Comparison of ENCODE assay signal across 36 mouse cellular contexts in genomic region chr11:7081893-7082292, GRCm38 (mm10). TPM values are rescaled to one million over a fixed set of nuclear protein-coding genes. Genes with fewer than 3 reads are reported as not detected.
"Had no signal": no experiment of that assay in that cellular context is flagged by ENCODE, and none has a peak within 500 bp of the region (broad histone marks: within the 10 kb centered on the region; RNA-seq: fewer than 3 reads in every experiment).

No protein-coding gene starts in this region.

- H3K9ac ChIP-seq: limb, embryonic 12.5 days; limb, embryonic 13.5 days; limb, embryonic 15.5 days; liver, embryonic 12.5 days; liver, embryonic 13.5 days; liver, embryonic 14.5 days; liver, embryonic 15.5 days; liver, postnatal 0 days; lung, embryonic 14.5 days; lung, embryonic 15.5 days; midbrain, embryonic 12.5 days; midbrain, embryonic 13.5 days; midbrain, embryonic 15.5 days; neural tube, embryonic 12.5 days had no signal

- H3K27ac ChIP-seq: limb, embryonic 10.5 days; limb, embryonic 12.5 days; limb, embryonic 13.5 days; limb, embryonic 15.5 days; liver, embryonic 12.5 days; liver, embryonic 13.5 days; liver, embryonic 14.5 days; liver, embryonic 15.5 days; lung, embryonic 15.5 days; macrophage; midbrain, embryonic 10.5 days; midbrain, embryonic 12.5 days; midbrain, embryonic 13.5 days; midbrain, embryonic 15.5 days; neural tube, embryonic 12.5 days had no signal

- H3K36me3 ChIP-seq: limb, embryonic 10.5 days; limb, embryonic 12.5 days; limb, embryonic 13.5 days; limb, embryonic 15.5 days; liver, embryonic 12.5 days; liver, embryonic 13.5 days; liver, embryonic 15.5 days; lung, embryonic 15.5 days; midbrain, embryonic 10.5 days; midbrain, embryonic 12.5 days; midbrain, embryonic 13.5 days; midbrain, embryonic 15.5 days; neural tube, embryonic 12.5 days had no signal

- H3K9me3 ChIP-seq: limb, embryonic 10.5 days; limb, embryonic 12.5 days; limb, embryonic 13.5 days; limb, embryonic 15.5 days; liver, embryonic 12.5 days; liver, embryonic 13.5 days; liver, embryonic 15.5 days; lung, embryonic 15.5 days; megakaryocyte, embryonic 14.5 days; midbrain, embryonic 10.5 days; midbrain, embryonic 12.5 days; midbrain, embryonic 13.5 days; midbrain, embryonic 15.5 days; neural tube, embryonic 12.5 days had no signal

- H3K4me3 ChIP-seq: limb, embryonic 10.5 days; limb, embryonic 12.5 days; limb, embryonic 13.5 days; limb, embryonic 15.5 days; liver, embryonic 12.5 days; liver, embryonic 13.5 days; liver, embryonic 15.5 days; lung, embryonic 15.5 days; megakaryocyte, embryonic 14.5 days; midbrain, embryonic 10.5 days; midbrain, embryonic 12.5 days; midbrain, embryonic 13.5 days; midbrain, embryonic 15.5 days; myocyte; neural tube, embryonic 12.5 days had no signal

- H3K4me2 ChIP-seq: limb, embryonic 12.5 days; limb, embryonic 13.5 days; limb, embryonic 15.5 days; liver, embryonic 11.5 days; liver, embryonic 12.5 days; liver, embryonic 13.5 days; liver, embryonic 15.5 days; lung, embryonic 14.5 days; lung, embryonic 15.5 days; midbrain, embryonic 11.5 days; midbrain, embryonic 12.5 days; midbrain, embryonic 13.5 days; midbrain, embryonic 15.5 days; neural tube, embryonic 12.5 days had no signal

- DNase-seq: left cerebral cortex, postnatal 4 days; liver; liver, embryonic 13.5 days; liver, postnatal 0 days; lung, adult 18-20 months; lung, adult 2 months; lung, embryonic 14.5 days; lung, postnatal 10 days; lung, postnatal 14 days; lung, postnatal 36 days; lung, postnatal 4 days; midbrain, embryonic 14.5 days had no signal

- H3K27me3 ChIP-seq: limb, embryonic 12.5 days; limb, embryonic 13.5 days; limb, embryonic 15.5 days; liver, embryonic 12.5 days; liver, embryonic 13.5 days; liver, embryonic 15.5 days; lung, embryonic 15.5 days; megakaryocyte, embryonic 14.5 days; midbrain, embryonic 12.5 days; midbrain, embryonic 13.5 days; midbrain, embryonic 15.5 days; neural tube, embryonic 12.5 days had no signal

- H3K4me1 ChIP-seq: limb, embryonic 10.5 days; limb, embryonic 12.5 days; limb, embryonic 13.5 days; limb, embryonic 15.5 days; liver, embryonic 12.5 days; liver, embryonic 13.5 days; liver, embryonic 15.5 days; lung, embryonic 15.5 days; megakaryocyte, embryonic 14.5 days; midbrain, embryonic 10.5 days; midbrain, embryonic 12.5 days; midbrain, embryonic 13.5 days; midbrain, embryonic 15.5 days; neural tube, embryonic 12.5 days had no signal

- ATAC-seq: liver, embryonic 12.5 days; liver, postnatal 0 days; lung, postnatal 0 days; midbrain, embryonic 13.5 days; midbrain, embryonic 15.5 days; midbrain, embryonic 16.5 days had no signal

RNA-seq across cellular contexts. Expression of gene Adcy1, which starts 18.6 kb away (rescaled TPM):
- total RNA-seq: megakaryocyte progenitor cell, adult 5-6 weeks; megakaryocyte, adult 5-6 weeks; megakaryocyte-erythroid progenitor cell, adult 5-6 weeks; monocyte, adult 5-6 weeks had no signal
- polyA plus RNA-seq: macrophage had no signal
